Mouse (Mus musculus) hindbrain, embryonic 12.5 days (tissue): ENCODE results near the gene Tubgcp6. TPM values are rescaled to one million over a fixed set of nuclear protein-coding genes. Genes with fewer than 3 reads are reported as not detected.

Experiments
- ATAC-seq: fragments of 200-750 bp; cut with Nextera tagmentation; 2 replicates; pipeline ENCODE4 v1.8.0; 2017; ENCODE audit warnings: moderate TSS enrichment; ENCODE audit not compliant: low FRiP score
- H3K27ac ChIP-seq: fragments of 300-500 bp; sonication (generic); 2 replicates; pipeline ENCODE4 v1.5.1; 2016; ENCODE audit warnings: mild to moderate bottlenecking
- H3K27me3 ChIP-seq: fragments of 300-500 bp; sonication (generic); 2 replicates; pipeline ENCODE4 v1.6.1; 2016; ENCODE audit warnings: mild to moderate bottlenecking
- H3K36me3 ChIP-seq: fragments of 300-500 bp; sonication (generic); 2 replicates; pipeline ENCODE4 v1.6.1; 2016; ENCODE audit warnings: mild to moderate bottlenecking
- H3K4me1 ChIP-seq: fragments of 300-500 bp; sonication (generic); 2 replicates; pipeline ENCODE4 v1.6.1; 2016
- H3K4me2 ChIP-seq: fragments of 300-500 bp; sonication (generic); replicated peaks from 2 replicates; pipeline ENCODE4 v1.6.1; 2016; ENCODE audit warnings: mild to moderate bottlenecking
- H3K4me3 ChIP-seq: fragments of 300-500 bp; sonication (generic); 2 replicates; pipeline ENCODE4 v1.5.1; 2016; ENCODE audit warnings: mild to moderate bottlenecking
- H3K9ac ChIP-seq: fragments of 300-500 bp; sonication (generic); 2 replicates; pipeline ENCODE4 v1.6.1; 2016; ENCODE audit warnings: mild to moderate bottlenecking, moderate library complexity
- H3K9me3 ChIP-seq: fragments of 300-500 bp; sonication (generic); replicated peaks from 2 replicates; pipeline ENCODE4 v1.6.1; 2016; ENCODE audit warnings: mild to moderate bottlenecking
- WGBS: fragments of 180-500 bp; shearing (Covaris S2); methylation state at CpG from one replicate; pipeline ENCODE4 v1.1.7; 2016; 5-methylcytosine and 5-hydroxymethylcytosine counted together
- polyA plus RNA-seq: library from polyadenylated mRNA; unstranded; fragments of >200 nt; fragmentation: Nextera tagmentation; extraction: Ambion mirVana; gene quantifications from 2 replicates; pipeline ENCODE4 v1.2.1, GENCODE M21; 2016

Tubgcp6 gene
- polyA plus RNA-seq, 1 experiment from 2014 or later = 22.3 TPM

- Histone ChIP-seq H3K4me3 (no peak overlapping the region), H3K27me3 (peaks cover 22% of the 10 kb centered on the region), H3K27ac (no peak overlapping the region), H3K36me3 (no peaks in the 10 kb centered on the region), H3K9ac (peak overlapping the region; percentile 94), H3K4me1 (peaks cover 32% of the 10 kb centered on the region), H3K4me2 (no peak overlapping the region), H3K9me3 (no peaks in the 10 kb centered on the region)
- WGBS = 83% methylated on average over 10 of the region's 10 CpGs
- no peak for ATAC-seq
These were observed 48.8 kb downstream of the Tubgcp6 start for GRCm38 (mm10) chr15:89073993-89074603.

DNA sequence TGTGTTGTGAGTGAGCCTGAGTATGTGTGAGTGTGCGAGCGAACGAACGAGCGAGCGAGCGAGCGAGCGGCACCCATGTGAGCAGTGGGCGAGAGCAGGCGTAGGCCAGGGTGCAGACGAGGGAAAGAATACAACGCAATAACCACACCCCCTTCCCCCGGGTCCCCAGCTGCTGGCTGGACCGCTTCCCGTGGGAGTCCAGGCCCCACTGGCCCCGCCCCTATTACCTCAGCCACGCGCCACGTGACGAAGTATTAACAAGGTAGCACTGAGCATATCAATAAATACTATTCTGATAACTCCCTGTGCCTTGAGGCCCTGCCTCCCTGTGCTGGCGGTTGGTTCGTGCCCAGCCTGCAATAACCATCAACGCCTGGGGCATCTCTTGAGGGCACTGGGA, 52.3 kb downstream of the Tubgcp6 start:
- Histone ChIP-seq H3K9ac (no peak overlapping the region), H3K4me3 (no peak overlapping the region), H3K9me3 (no peaks in the 10 kb centered on the region), H3K27me3 (peaks cover 57% of the 10 kb centered on the region), H3K4me2 (no peak overlapping the region), H3K4me1 (peaks cover 13% of the 10 kb centered on the region), H3K36me3 (no peaks in the 10 kb centered on the region), H3K27ac (no peak overlapping the region)
- ATAC-seq = no peak
- 74% methylated on average over 24 of the region's 24 CpGs for WGBS

GRCm38 (mm10) chr15:89069336-89069840, 53.5 kb downstream of the Tubgcp6 start:
- Histone ChIP-seq H3K27me3 (peaks cover 63% of the 10 kb centered on the region), H3K27ac (no peak overlapping the region), H3K9ac (no peak overlapping the region), H3K4me1 (peaks cover 3% of the 10 kb centered on the region; the same call in 1 of the 2 replicates), H3K9me3 (no peaks in the 10 kb centered on the region), H3K36me3 (no peaks in the 10 kb centered on the region), H3K4me3 (no peak overlapping the region), H3K4me2 (no peak overlapping the region)
- 75% methylated on average over 19 of the region's 19 CpGs for WGBS
- ATAC-seq = no peak

GRCm38 (mm10) chr15:89068226-89068625, 54.7 kb downstream of the Tubgcp6 start:
- Histone ChIP-seq H3K4me1 (peaks cover 3% of the 10 kb centered on the region; the same call in 1 of the 2 replicates), H3K36me3 (no peaks in the 10 kb centered on the region), H3K9me3 (no peaks in the 10 kb centered on the region), H3K27me3 (peaks cover 63% of the 10 kb centered on the region), H3K27ac (no peak overlapping the region), H3K9ac (no peak overlapping the region), H3K4me3 (no peak overlapping the region), H3K4me2 (no peak overlapping the region)
- ATAC-seq = no peak
- 35% methylated on average over 26 of the region's 26 CpGs for WGBS

GRCm38 (mm10) chr15:89067609-89068008, 55.3 kb downstream of the Tubgcp6 start:
- Histone ChIP-seq H3K9me3 (no peaks in the 10 kb centered on the region), H3K4me2 (peak overlapping the region; percentile 30), H3K4me1 (peaks cover 3% of the 10 kb centered on the region; the same call in 1 of the 2 replicates), H3K9ac (no peak overlapping the region), H3K27ac (no peak overlapping the region), H3K27me3 (peaks cover 63% of the 10 kb centered on the region), H3K36me3 (no peaks in the 10 kb centered on the region), H3K4me3 (no peak overlapping the region)
- WGBS = 33% methylated on average over 35 of the region's 35 CpGs
- no peak for ATAC-seq

DNA sequence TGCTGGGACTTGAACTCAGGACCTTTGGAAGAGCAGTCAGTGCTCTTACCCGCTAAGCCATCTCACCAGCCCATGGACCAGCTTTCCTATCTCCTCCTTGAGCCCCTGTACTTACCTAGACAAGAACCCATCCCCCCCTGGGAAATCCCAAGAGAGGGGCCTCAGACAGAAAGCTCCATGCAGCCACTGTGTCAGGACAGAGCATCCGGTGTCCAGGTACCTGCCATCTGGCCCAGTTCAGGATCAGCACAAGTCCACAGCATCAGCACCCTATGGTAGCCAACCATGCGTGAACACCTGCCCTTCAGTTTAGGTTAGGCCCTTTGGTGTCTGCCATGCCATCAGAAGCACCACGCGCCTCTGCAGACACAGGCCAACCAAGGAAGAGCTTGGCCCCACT, 58.0 kb downstream of the Tubgcp6 start:
- H3K36me3 ChIP-seq = no peaks in the 10 kb centered on the region
- 91% methylated on average over 5 of the region's 5 CpGs for WGBS
- H3K9me3 ChIP-seq = no peaks in the 10 kb centered on the region
- no peak overlapping the region for H3K27ac ChIP-seq
- H3K27me3 ChIP-seq = peaks cover 68% of the 10 kb centered on the region
- H3K4me1 ChIP-seq = peaks cover 6% of the 10 kb centered on the region; the same call in 1 of the 2 replicates
- ATAC-seq = no peak
- no peak overlapping the region for H3K4me2 ChIP-seq
- no peak overlapping the region for H3K9ac ChIP-seq
- H3K4me3 ChIP-seq = no peak overlapping the region

DNA sequence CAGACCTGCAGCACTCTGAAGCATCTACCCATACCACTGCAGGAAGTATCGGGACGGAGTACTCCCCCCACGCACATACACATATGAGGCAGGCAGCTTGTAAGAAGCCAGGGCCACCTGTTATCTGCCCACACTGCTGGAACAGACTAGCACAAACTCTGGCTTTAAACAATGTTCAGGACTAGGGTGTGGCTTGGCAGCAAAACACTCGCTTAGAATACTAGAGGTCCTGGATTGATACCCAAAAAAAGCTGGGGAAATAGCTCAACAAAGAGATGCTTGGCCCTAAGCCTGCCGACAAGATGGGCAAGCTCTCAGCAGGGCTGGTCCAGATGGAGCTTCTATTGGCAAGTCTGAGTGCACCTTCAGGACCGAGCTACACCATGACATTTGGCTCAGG, 59.4 kb downstream of the Tubgcp6 start:
- Histone ChIP-seq H3K9me3 (no peaks in the 10 kb centered on the region), H3K4me1 (peaks cover 9% of the 10 kb centered on the region; the same call in 1 of the 2 replicates), H3K4me3 (no peak overlapping the region), H3K36me3 (no peaks in the 10 kb centered on the region), H3K27ac (no peak overlapping the region), H3K4me2 (no peak overlapping the region), H3K27me3 (peaks cover 62% of the 10 kb centered on the region), H3K9ac (no peak overlapping the region)
- 76% methylated on average over 6 of the region's 6 CpGs for WGBS
- ATAC-seq = no peak

DNA sequence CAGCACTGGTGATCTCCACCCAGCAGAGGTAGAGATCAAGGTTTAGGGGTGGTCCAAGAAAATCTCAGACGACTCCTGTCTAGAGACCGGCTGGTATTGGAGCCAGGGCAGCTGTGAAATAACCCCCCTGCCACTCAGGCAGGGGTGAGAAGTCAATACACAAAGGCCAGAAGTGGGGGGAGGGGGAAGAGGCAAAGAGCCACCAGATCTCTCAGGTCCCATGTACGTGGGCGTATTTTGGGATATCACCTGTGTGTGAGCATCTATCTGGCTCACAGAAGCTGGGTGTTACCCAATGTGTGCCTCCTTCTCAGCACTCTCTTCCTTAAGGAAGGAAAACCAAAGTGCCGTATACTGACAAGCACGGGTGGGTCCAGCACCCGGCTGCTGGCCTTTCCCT, 59.9 kb downstream of the Tubgcp6 start:
- WGBS = 80% methylated on average over 7 of the region's 7 CpGs
- Histone ChIP-seq H3K4me3 (no peak overlapping the region), H3K27me3 (peaks cover 62% of the 10 kb centered on the region), H3K9ac (no peak overlapping the region), H3K36me3 (no peaks in the 10 kb centered on the region), H3K4me2 (no peak overlapping the region), H3K4me1 (peaks cover 9% of the 10 kb centered on the region; the same call in 1 of the 2 replicates), H3K9me3 (no peaks in the 10 kb centered on the region), H3K27ac (no peak overlapping the region)
- ATAC-seq = no peak

DNA sequence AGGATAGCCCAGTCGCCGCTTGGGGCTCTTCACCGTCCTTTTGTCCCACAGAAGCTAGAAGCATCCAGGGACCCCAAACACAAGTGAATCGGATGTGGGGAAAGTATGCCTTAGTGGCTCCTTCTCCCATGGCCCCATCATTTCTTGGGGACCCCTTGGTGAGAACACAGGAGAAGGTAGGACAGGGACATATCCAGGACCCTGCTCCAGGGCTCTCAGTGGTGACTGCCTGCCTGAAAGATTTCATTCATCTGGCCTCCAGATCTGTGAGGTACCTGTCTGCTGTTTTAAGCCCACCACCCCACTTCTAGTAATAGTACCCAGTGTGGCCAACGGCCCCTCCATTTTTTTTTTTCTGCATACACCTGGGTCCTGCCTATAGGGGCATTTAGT, 60.4 kb downstream of the Tubgcp6 start:
- H3K9me3 ChIP-seq = no peaks in the 10 kb centered on the region
- WGBS = 90% methylated on average over 5 of the region's 5 CpGs
- peaks cover 61% of the 10 kb centered on the region for H3K27me3 ChIP-seq
- H3K4me3 ChIP-seq = no peak overlapping the region
- no peaks in the 10 kb centered on the region for H3K36me3 ChIP-seq
- peaks cover 7% of the 10 kb centered on the region; the same call in 1 of the 2 replicates for H3K4me1 ChIP-seq
- ATAC-seq = no peak
- no peak overlapping the region for H3K9ac ChIP-seq
- H3K4me2 ChIP-seq = no peak overlapping the region
- no peak overlapping the region for H3K27ac ChIP-seq

GRCm38 (mm10) chr15:89061761-89062517, 61.0 kb downstream of the Tubgcp6 start:
- Histone ChIP-seq H3K9me3 (no peaks in the 10 kb centered on the region), H3K4me3 (no peak overlapping the region), H3K4me1 (0 out of 2 replicates have a peak, but pooled peaks cover 7% of the 10 kb centered on the region), H3K27ac (no peak overlapping the region), H3K4me2 (no peak overlapping the region), H3K36me3 (no peaks in the 10 kb centered on the region), H3K27me3 (peaks cover 59% of the 10 kb centered on the region), H3K9ac (no peak overlapping the region)
- ATAC-seq = no peak
- WGBS = 92% methylated on average over 6 of the region's 6 CpGs

GRCm38 (mm10) chr15:89060811-89061460, 62.0 kb downstream of the Tubgcp6 start:
- Histone ChIP-seq H3K9me3 (no peaks in the 10 kb centered on the region), H3K9ac (peak overlapping the region; percentile 13; the same call in 1 of the 2 replicates), H3K36me3 (no peaks in the 10 kb centered on the region), H3K27me3 (peaks cover 49% of the 10 kb centered on the region), H3K4me1 (0 out of 2 replicates have a peak, but pooled peaks cover 7% of the 10 kb centered on the region), H3K27ac (no peak overlapping the region), H3K4me3 (peak overlapping the region; percentile 7; the same call in 1 of the 2 replicates), H3K4me2 (peak overlapping the region; percentile 89)
- 82% methylated on average over 12 of the region's 12 CpGs for WGBS
- ATAC-seq = 0 out of 2 replicates have a peak, but pooled peaks have one; percentile 19
